Mouse (Mus musculus) ES-Bruce4 (cell line): ENCODE data around the gene Tmf1. TPM values are rescaled to one million over a fixed set of nuclear protein-coding genes. Genes with fewer than 3 reads are reported as not detected.

ENCODE experiments used
- H3K27ac ChIP-seq: 2 replicates; pipeline ENCODE4 v1.5.1; 2012; ENCODE audit warnings: low read length, inconsistent platforms; ENCODE audit not compliant: insufficient read depth
- H3K27me3 ChIP-seq: 2 replicates; pipeline ENCODE4 v1.6.1; 2012; ENCODE audit warnings: mild to moderate bottlenecking, low read length, inconsistent platforms; ENCODE audit not compliant: control insufficient read depth, poor library complexity, insufficient read depth, severe bottlenecking
- H3K36me3 ChIP-seq: 2 replicates; pipeline ENCODE4 v1.6.1; 2012; ENCODE audit warnings: inconsistent platforms, mild to moderate bottlenecking, low read length, moderate library complexity; ENCODE audit not compliant: control insufficient read depth, poor library complexity, insufficient read depth, severe bottlenecking
- H3K4me1 ChIP-seq: one replicate; pipeline ENCODE4 v1.8.1; 2011; ENCODE audit warnings: low read length; ENCODE audit not compliant: control insufficient read depth, insufficient read depth
- H3K4me3 ChIP-seq: 2 replicates; pipeline ENCODE4 v1.5.1; 2011; ENCODE audit warnings: low read depth, mild to moderate bottlenecking, low read length
- H3K9ac ChIP-seq: 2 replicates; pipeline ENCODE4 v1.6.1; 2012; ENCODE audit warnings: low read depth, mild to moderate bottlenecking, inconsistent platforms; ENCODE audit not compliant: poor library complexity, severe bottlenecking
- H3K9me3 ChIP-seq: replicated peaks from 2 replicates; pipeline ENCODE4 v1.6.1; 2012; ENCODE audit warnings: mild to moderate bottlenecking, low read length, inconsistent platforms; ENCODE audit not compliant: control insufficient read depth, poor library complexity, insufficient read depth, severe bottlenecking
- CTCF ChIP-seq: IDR thresholded peaks from one replicate; pipeline ENCODE4 v1.8.1; 2011; ENCODE audit warnings: low read depth, low read length
- EP300 ChIP-seq: IDR thresholded peaks from 2 replicates; pipeline ENCODE4 v1.6.1; 2011; ENCODE audit warnings: low read depth, low read length; ENCODE audit not compliant: insufficient read depth
- POLR2A ChIP-seq: IDR thresholded peaks from one replicate; pipeline ENCODE4 v1.8.1; 2011; ENCODE audit warnings: low read length; ENCODE audit not compliant: insufficient read depth
- polyA plus RNA-seq: library from polyadenylated mRNA; stranded (reverse); fragments of >200 nt; gene quantifications from 2 replicates; pipeline ENCODE4 v1.2.4, GENCODE M21; 2011; ENCODE audit warnings: low read depth; ENCODE audit not compliant: missing spikeins, insufficient read depth, insufficient read length

Tmf1 gene
- polyA plus RNA-seq, 1 experiment, result 52.4 TPM

GRCm38 (mm10) chr6:97124336-97125010 is 54.4 kb downstream of the Tmf1 start:
- H3K4me3 ChIP-seq, result no peak overlapping the region
- TF ChIP-seq POLR2A (no peak), CTCF (no peak), EP300 (no peak)
- H3K27me3 ChIP-seq, result no peaks in the 10 kb centered on the region
- H3K27ac ChIP-seq, result no peak overlapping the region
- no peak overlapping the region for H3K9ac ChIP-seq
- no peaks in the 10 kb centered on the region for H3K9me3 ChIP-seq
- no peaks in the 10 kb centered on the region for H3K36me3 ChIP-seq
- H3K4me1 ChIP-seq, result no peaks in the 10 kb centered on the region

DNA sequence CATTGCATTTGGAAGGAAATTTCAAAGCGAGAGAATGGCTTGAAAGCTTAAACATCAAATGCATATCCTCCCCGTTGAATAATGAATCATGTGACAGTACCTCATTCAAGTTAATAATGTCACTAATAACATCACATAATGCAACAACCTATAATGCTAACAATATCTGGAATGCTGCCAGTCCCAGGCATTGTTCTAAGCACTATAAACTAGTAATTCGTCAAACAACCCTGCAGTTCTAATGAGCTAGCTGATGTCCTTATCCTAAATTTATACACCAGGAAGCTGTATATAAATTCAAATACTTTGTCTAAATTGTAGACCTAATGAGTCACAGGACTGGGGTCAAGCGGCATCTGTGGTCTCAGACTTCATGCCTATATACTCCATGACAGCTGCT is 58.0 kb downstream of the Tmf1 start:
- Histone ChIP-seq H3K27ac (no peak overlapping the region), H3K4me3 (no peak overlapping the region), H3K36me3 (no peaks in the 10 kb centered on the region), H3K27me3 (no peaks in the 10 kb centered on the region), H3K4me1 (no peaks in the 10 kb centered on the region), H3K9me3 (no peaks in the 10 kb centered on the region), H3K9ac (no peak overlapping the region)
- TF ChIP-seq EP300 (no peak), POLR2A (no peak), CTCF (no peak)

GRCm38 (mm10) chr6:97118327-97118726 is 60.6 kb downstream of the Tmf1 start:
- no peak overlapping the region for H3K27ac ChIP-seq
- no peaks in the 10 kb centered on the region for H3K4me1 ChIP-seq

DNA sequence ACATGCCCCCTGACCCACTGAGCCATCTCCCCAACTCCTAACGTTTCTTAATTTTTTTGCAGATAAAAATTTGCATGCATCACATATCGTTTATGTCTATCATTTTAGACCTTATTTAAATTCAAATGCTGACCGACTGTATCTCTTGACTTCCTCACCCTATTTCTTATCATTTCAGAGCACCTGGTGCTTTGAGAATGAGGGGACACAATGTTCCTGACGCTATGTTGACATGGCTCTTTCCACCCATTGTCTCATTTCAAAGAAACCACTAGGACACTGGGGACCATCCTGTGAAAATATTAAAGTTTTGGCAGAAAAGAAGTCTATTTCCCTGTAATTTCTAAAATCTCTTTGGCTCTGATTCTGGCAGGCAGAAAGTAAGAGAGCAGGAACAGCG is 62.0 kb downstream of the Tmf1 start:
- H3K4me1 ChIP-seq, result no peaks in the 10 kb centered on the region
- no peak overlapping the region for H3K9ac ChIP-seq
- no peak overlapping the region for H3K4me3 ChIP-seq
- no peak overlapping the region for H3K27ac ChIP-seq
- H3K36me3 ChIP-seq, result peaks cover 2% of the 10 kb centered on the region; the same call in 1 of the 2 replicates
- no peaks in the 10 kb centered on the region for H3K27me3 ChIP-seq
- no peaks in the 10 kb centered on the region for H3K9me3 ChIP-seq
- TF ChIP-seq POLR2A, result no peak
- no peak for TF ChIP-seq CTCF
- TF ChIP-seq EP300, result no peak

More at GRCm38 (mm10) chr6:97118327-97118726, 60.6 kb downstream of the Tmf1 start:
- no peaks in the 10 kb centered on the region for H3K36me3 ChIP-seq
- TF ChIP-seq CTCF, result no peak
- no peak for TF ChIP-seq POLR2A
- no peak for TF ChIP-seq EP300
- H3K9me3 ChIP-seq, result no peaks in the 10 kb centered on the region
- H3K9ac ChIP-seq, result no peak overlapping the region
- no peaks in the 10 kb centered on the region for H3K27me3 ChIP-seq
- no peak overlapping the region for H3K4me3 ChIP-seq

GRCm38 (mm10) chr6:97114821-97115220 is 64.1 kb downstream of the Tmf1 start:
- Histone ChIP-seq H3K4me3 (no peak overlapping the region), H3K36me3 (peaks cover 3% of the 10 kb centered on the region; the same call in 1 of the 2 replicates), H3K9ac (no peak overlapping the region), H3K27ac (no peak overlapping the region), H3K4me1 (no peaks in the 10 kb centered on the region), H3K9me3 (no peaks in the 10 kb centered on the region), H3K27me3 (no peaks in the 10 kb centered on the region)
- TF ChIP-seq CTCF (peak; percentile 43), EP300 (no peak)

DNA sequence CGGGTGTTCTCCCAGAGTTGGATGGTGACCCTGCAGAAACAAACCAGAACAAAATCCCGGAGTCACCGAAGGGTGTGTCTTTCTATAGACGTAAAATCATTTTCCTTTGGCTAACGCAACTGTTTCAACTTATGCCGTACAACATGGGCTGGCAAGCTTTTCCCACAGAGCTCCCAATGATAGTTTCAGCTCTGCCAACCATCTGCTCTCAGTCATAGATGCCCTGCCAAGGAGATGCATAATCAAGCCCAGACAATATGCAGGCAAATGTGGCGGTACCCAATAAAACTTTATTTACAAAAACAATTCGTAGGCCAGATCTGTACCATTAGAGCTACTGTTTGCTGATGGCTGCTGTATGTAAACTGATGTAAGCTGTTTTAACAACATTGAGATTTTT is 66.7 kb downstream of the Tmf1 start:
- H3K27ac ChIP-seq, result no peak overlapping the region
- no peak for TF ChIP-seq EP300
- TF ChIP-seq POLR2A, result no peak
- no peak for TF ChIP-seq CTCF
- H3K4me3 ChIP-seq, result no peak overlapping the region
- H3K27me3 ChIP-seq, result no peaks in the 10 kb centered on the region
- no peaks in the 10 kb centered on the region for H3K4me1 ChIP-seq
- peaks cover 3% of the 10 kb centered on the region; the same call in 1 of the 2 replicates for H3K36me3 ChIP-seq
- H3K9ac ChIP-seq, result no peak overlapping the region
- H3K9me3 ChIP-seq, result no peaks in the 10 kb centered on the region
